Mouse (Mus musculus) thymus, postnatal 0 days (tissue): Measurements from ENCODE around the gene 4931414P19Rik. TPM values are rescaled to one million over a fixed set of nuclear protein-coding genes. Genes with fewer than 3 reads are reported as not detected.

Source experiments
- DNase-seq: peaks from one replicate; pipeline ENCODE4 v3.0.0-alpha.2; 2015; ENCODE audit warnings: low spot score
- microRNA counts: library from miRNA; unstranded; fragments of <30 nt; microRNA quantifications from one replicate; lab custom pipeline; 2015
- microRNA-seq: library from miRNA; unstranded; fragments of <30 nt; microRNA quantifications from one replicate; pipeline ENCODE4, GENCODE M21; 2016; ENCODE audit warnings: borderline number of aligned reads
- polyA plus RNA-seq: library from polyadenylated mRNA; unstranded; fragments of >200 nt; fragmentation: Nextera tagmentation; extraction: Ambion mirVana; gene quantifications from 2 replicates; pipeline ENCODE4 v1.2.1, GENCODE M21; 2015

Gene 4931414P19Rik
- polyA plus RNA-seq, 1 experiment from 2014 or later = 4.7 TPM

DNA sequence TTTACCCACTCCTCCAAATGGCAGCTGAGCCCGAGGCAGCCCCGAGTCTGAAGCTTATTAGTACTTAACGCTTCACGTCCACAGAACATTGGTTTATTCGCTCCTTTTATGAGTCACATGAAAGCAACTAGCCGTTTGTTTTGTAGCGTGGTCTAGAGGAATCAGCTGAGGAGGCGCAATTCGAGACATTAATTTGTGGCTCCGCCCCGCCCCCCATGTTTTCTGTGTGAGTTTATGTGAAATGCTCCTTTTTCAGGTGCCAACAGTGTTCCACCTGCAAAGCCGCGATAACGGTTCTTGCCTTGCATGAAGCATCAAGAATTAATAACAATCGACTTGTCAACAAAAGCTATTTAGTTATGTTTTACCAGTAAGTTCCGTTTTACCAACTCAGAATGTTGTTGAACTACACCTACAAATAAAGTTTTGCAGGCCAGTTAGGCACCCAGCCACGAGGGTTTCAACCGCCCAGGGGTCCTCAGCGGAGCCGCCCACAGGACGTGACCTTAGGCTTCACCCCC, 52.3 kb downstream of the 4931414P19Rik start:
- DNase-seq = no peak

DNA sequence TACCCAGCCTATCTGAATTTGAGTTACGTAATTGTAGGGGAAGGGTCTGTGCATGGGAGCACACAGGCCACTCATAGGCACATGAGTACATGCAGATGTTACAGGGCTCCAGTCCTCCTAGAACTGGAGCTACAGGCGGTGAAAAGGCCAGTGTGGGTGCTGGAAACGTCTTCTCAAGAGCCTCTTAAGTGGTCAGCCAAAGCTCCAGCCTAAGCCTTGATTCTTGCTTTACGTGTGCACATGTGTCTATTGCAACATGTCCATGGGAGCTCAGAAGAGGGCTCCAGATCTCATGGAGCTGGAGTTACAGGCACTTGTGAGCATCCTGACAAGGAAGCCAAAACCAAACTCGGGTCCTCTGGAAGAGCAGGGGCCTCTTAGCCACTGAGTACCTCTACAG, 61.1 kb downstream of the 4931414P19Rik start:
- no peak for DNase-seq

DNA sequence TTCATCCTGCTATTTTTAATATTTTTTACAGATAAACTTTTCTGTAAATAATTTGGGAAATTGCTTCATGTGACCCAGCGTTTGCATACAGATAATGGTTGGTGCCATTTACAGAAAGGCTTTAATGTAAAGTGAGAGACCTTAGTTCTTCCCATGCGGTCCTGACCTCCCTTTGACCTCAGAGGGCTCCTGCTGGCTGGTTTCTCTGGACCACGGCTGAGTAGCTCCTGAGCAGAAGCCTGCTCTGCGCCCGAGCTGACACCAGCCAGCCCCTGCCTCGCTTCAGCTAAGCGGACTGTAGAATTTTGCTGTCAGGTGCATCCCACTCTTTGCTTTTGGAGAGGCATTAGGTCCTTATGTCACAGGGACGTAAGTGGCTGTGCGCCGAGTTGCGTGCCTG, 65.0 kb downstream of the 4931414P19Rik start:
- DNase-seq = no peak

DNA sequence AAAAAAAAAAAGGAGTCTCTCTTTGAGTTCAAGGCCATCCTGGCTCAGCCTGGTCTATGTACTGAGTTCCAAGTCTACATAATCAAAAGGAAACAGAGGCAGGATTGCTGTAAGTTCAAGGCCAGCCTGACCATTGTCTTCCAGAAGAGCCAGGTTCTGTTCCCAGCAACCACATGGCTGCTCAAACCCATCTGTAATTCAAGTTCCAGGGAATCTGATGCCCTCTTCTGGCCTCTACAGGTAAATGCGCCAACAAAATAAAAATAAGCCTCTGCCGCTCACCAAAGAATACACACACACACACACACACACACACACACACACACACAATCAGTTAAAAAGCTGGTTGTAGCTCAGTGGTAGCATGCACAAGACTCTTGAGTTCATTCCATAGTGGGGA, 67.2 kb downstream of the 4931414P19Rik start:
- no peak for DNase-seq

MicroRNA genes within 50 kb of the gene (microRNA counts, 519-probe panel; counts per million panel counts)
- microRNA mmu-miR-686 (lab: Ali Mortazavi, UCI) = 473 counts per million, percentile 71 among the panel's probes with 10 or more counts

Small RNAs within 50 kb of the gene (microRNA-seq; reads per million reads assigned to microRNA genes)
- not detected for gene Mir686
- gene Mir6948 = not detected

Other genes with a start within 250 kb of the 4931414P19Rik start
- gene Oxa1l, start 245.2 kb downstream of the 4931414P19Rik start, polyA plus RNA-seq = 50.9 and 53.4 TPM in 2 replicates
- 6.5 and 8.1 TPM in 2 replicates for gene Slc7a7, start 188.2 kb downstream of the 4931414P19Rik start, polyA plus RNA-seq
- gene Mrpl52, start 179.1 kb downstream of the 4931414P19Rik start, polyA plus RNA-seq = 297 and 318 TPM in 2 replicates
- 35.6 and 36.1 TPM in 2 replicates for gene Mmp14, start 174.4 kb downstream of the 4931414P19Rik start, polyA plus RNA-seq
- gene Lrp10, start 141.9 kb downstream of the 4931414P19Rik start, polyA plus RNA-seq = 88.3 and 93.7 TPM in 2 replicates
- 1.1 and 2.1 TPM in 2 replicates for gene Rem2, start 129.9 kb downstream of the 4931414P19Rik start, polyA plus RNA-seq
- gene Prmt5, start 88.5 kb downstream of the 4931414P19Rik start, polyA plus RNA-seq = 62.9 and 64.6 TPM in 2 replicates
- gene Haus4, start 51.4 kb downstream of the 4931414P19Rik start, polyA plus RNA-seq = 111 and 113 TPM in 2 replicates
- 11.9 and 14.9 TPM in 2 replicates for gene Ajuba, start 28.4 kb downstream of the 4931414P19Rik start, polyA plus RNA-seq
- gene Psmb5, start 12.0 kb upstream of the 4931414P19Rik start, polyA plus RNA-seq = 387 and 424 TPM in 2 replicates
- gene Psmb11, start 15.4 kb upstream of the 4931414P19Rik start, polyA plus RNA-seq = 82.4 and 117 TPM in 2 replicates
- gene Gm17606, start 35.0 kb upstream of the 4931414P19Rik start, polyA plus RNA-seq = not detected in 2 replicates
- gene Cdh24, start 35.4 kb upstream of the 4931414P19Rik start, polyA plus RNA-seq = 5.2 and 5.4 TPM in 2 replicates
- 101 TPM in 2 replicates for gene 1700123O20Rik, start 80.2 kb upstream of the 4931414P19Rik start, polyA plus RNA-seq
- gene Acin1, start 80.9 kb upstream of the 4931414P19Rik start, polyA plus RNA-seq = 137 and 173 TPM in 2 replicates
- gene Gm29776, start 92.8 kb upstream of the 4931414P19Rik start, polyA plus RNA-seq = 0.09 and 0.18 TPM in 2 replicates
- gene Cebpe, start 106.2 kb upstream of the 4931414P19Rik start, polyA plus RNA-seq = not detected in 2 replicates
- gene Slc7a8, start 176.0 kb upstream of the 4931414P19Rik start, polyA plus RNA-seq = 0.94 and 1.2 TPM in 2 replicates
- not detected in 2 replicates for gene Rnf212b, start 208.1 kb upstream of the 4931414P19Rik start, polyA plus RNA-seq